10 mouse cellular contexts compared by ENCODE assay signal in genomic region chr10:103029132-103029729, GRCm38 (mm10). TPM values are rescaled to one million over a fixed set of nuclear protein-coding genes. Genes with fewer than 3 reads are reported as not detected.
DNase-seq lines count a peak whose midpoint lies in the region; ATAC-seq and TF ChIP-seq lines count a peak whose summit lies in the region.
"Had no signal": no experiment of that assay in that cellular context is flagged by ENCODE, and none has a peak within 500 bp of the region (broad histone marks: within the 10 kb centered on the region; RNA-seq: fewer than 3 reads in every experiment).

No protein-coding gene starts in this region.

- 2% methylated on average over 22 of the region's 23 CpGs for WGBS in heart, embryonic 11.5 days (ENCODE audit: insufficient replicate concordance)
- WGBS in lung, embryonic 15.5 days, result 3% methylated on average over 23 of the region's 23 CpGs
- WGBS in forebrain, postnatal 0 days, result 2% methylated on average over 23 of the region's 23 CpGs
- WGBS in neural tube, embryonic 11.5 days, result 1% methylated on average over 23 of the region's 23 CpGs

- intact Hi-C loops in heart, postnatal 14 days (cut with DNase I), result no loop called here
- intact Hi-C loops in left cerebral cortex, postnatal 36 days (cut with DNase I), result no loop called here

- H3K27me3 ChIP-seq in heart, embryonic 11.5 days (ENCODE audit: control insufficient read depth, insufficient read depth, low read length), result peaks cover 60% of the 10 kb centered on the region
- peaks cover 78% of the 10 kb centered on the region for H3K27me3 ChIP-seq in lung, embryonic 15.5 days
- H3K27me3 ChIP-seq in forebrain, postnatal 0 days (ENCODE audit: insufficient read depth, low read length), result peaks cover 64% of the 10 kb centered on the region
- H3K27me3 ChIP-seq in neural tube, embryonic 11.5 days (ENCODE audit: control insufficient read depth, insufficient read depth, low read length), result peaks cover 80% of the 10 kb centered on the region

- H3K4me3 ChIP-seq in heart, embryonic 11.5 days (ENCODE audit: low read depth, low read length), result peak overlapping the region; percentile 51
- no peak overlapping the region for H3K4me3 ChIP-seq in lung, embryonic 15.5 days
- no peak overlapping the region for H3K4me3 ChIP-seq in forebrain, postnatal 0 days (ENCODE audit: low read depth, low read length)
- no peak overlapping the region for H3K4me3 ChIP-seq in neural tube, embryonic 11.5 days (ENCODE audit: low read depth, low read length)

- H3K27ac ChIP-seq in heart, embryonic 11.5 days (ENCODE audit: low read depth, low read length), result no peak overlapping the region
- H3K27ac ChIP-seq in lung, embryonic 15.5 days, result no peak overlapping the region
- H3K27ac ChIP-seq in forebrain, postnatal 0 days (ENCODE audit: low read depth, low read length), result no peak overlapping the region
- no peak overlapping the region for H3K27ac ChIP-seq in neural tube, embryonic 11.5 days (ENCODE audit: low read depth, low read length)

- TF ChIP-seq CTCF in forebrain, postnatal 0 days (IDR thresholded peaks at IDR 0.05; ENCODE audit: low read depth), result no peak

- H3K4me1 ChIP-seq in heart, embryonic 11.5 days (ENCODE audit: control insufficient read depth, insufficient read depth, low read length), result 0 out of 2 replicates have a peak, but pooled peaks cover 4% of the 10 kb centered on the region
- peaks cover 12% of the 10 kb centered on the region for H3K4me1 ChIP-seq in lung, embryonic 15.5 days
- H3K4me1 ChIP-seq in forebrain, postnatal 0 days (ENCODE audit: insufficient read depth), result no peaks in the 10 kb centered on the region
- H3K4me1 ChIP-seq in neural tube, embryonic 11.5 days (ENCODE audit: control insufficient read depth, insufficient read depth, low read length), result peaks cover 6% of the 10 kb centered on the region

- no peak for DNase-seq in heart, postnatal 14 days
- no peak for DNase-seq in lung, postnatal 14 days
- peak; percentile 68 for DNase-seq in forebrain, postnatal 0 days
- peak; percentile 35 for DNase-seq in neural tube, embryonic 11.5 days (ENCODE audit: low spot score)
- DNase-seq in left cerebral cortex, postnatal 36 days (ENCODE audit: low spot score in 2 of 2), result no peak
- DNase-seq in thymus, adult 18-20 months, result no peak
- DNase-seq: lung, postnatal 36 days had no signal

- H3K9ac ChIP-seq in heart, embryonic 11.5 days (ENCODE audit: low read depth, low read length), result no peak overlapping the region
- H3K9ac ChIP-seq in lung, embryonic 15.5 days, result no peak overlapping the region
- H3K9ac ChIP-seq in forebrain, postnatal 0 days, result no peak overlapping the region
- H3K9ac ChIP-seq in neural tube, embryonic 11.5 days (ENCODE audit: low read length), result no peak overlapping the region

- peak overlapping the region; percentile 75 for H3K4me2 ChIP-seq in heart, embryonic 11.5 days
- H3K4me2 ChIP-seq in lung, embryonic 15.5 days, result peak overlapping the region; percentile 68
- H3K4me2 ChIP-seq in forebrain, postnatal 0 days (ENCODE audit: low read depth), result no peak overlapping the region
- peak overlapping the region; percentile 52 for H3K4me2 ChIP-seq in neural tube, embryonic 11.5 days (ENCODE audit: low read depth)

- ATAC-seq in heart, embryonic 11.5 days (replicated peaks; ENCODE audit: insufficient number of reproducible peaks, low FRiP score, low TSS enrichment), result no peak
- no peak for ATAC-seq in lung, embryonic 15.5 days (ENCODE audit: borderline replicate concordance, extremely low read depth, low FRiP score, low TSS enrichment)
- peak; percentile 12; the same call in 1 of the 2 replicates for ATAC-seq in forebrain, postnatal 0 days
- no peak for ATAC-seq in neural tube, embryonic 11.5 days (ENCODE audit: insufficient read depth, low FRiP score, low TSS enrichment)

- H3K36me3 ChIP-seq in heart, embryonic 11.5 days (ENCODE audit: control insufficient read depth, insufficient read depth, low read length), result no peaks in the 10 kb centered on the region
- H3K36me3 ChIP-seq in lung, embryonic 15.5 days, result no peaks in the 10 kb centered on the region
- H3K36me3 ChIP-seq in forebrain, postnatal 0 days (ENCODE audit: insufficient read depth), result no peaks in the 10 kb centered on the region
- no peaks in the 10 kb centered on the region for H3K36me3 ChIP-seq in neural tube, embryonic 11.5 days (ENCODE audit: control insufficient read depth, insufficient read depth, low read length)

- H3K9me3 ChIP-seq in heart, embryonic 11.5 days (replicated peaks; ENCODE audit: control insufficient read depth, low read length), result no peaks in the 10 kb centered on the region
- no peaks in the 10 kb centered on the region for H3K9me3 ChIP-seq in lung, embryonic 15.5 days
- H3K9me3 ChIP-seq in forebrain, postnatal 0 days (ENCODE audit: low read length), result no peaks in the 10 kb centered on the region
- no peaks in the 10 kb centered on the region for H3K9me3 ChIP-seq in neural tube, embryonic 11.5 days (ENCODE audit: control insufficient read depth, low read length)

RNA-seq across cellular contexts. Expression of gene Alx1, which starts 0.8 kb away (rescaled TPM):
- 3.6 TPM in 2 replicates for polyA plus RNA-seq in heart, embryonic 11.5 days (2014; fragmentation: Nextera tagmentation; extraction: Ambion mirVana)
- not detected for total RNA-seq in heart, postnatal 14 days (2021)
- polyA plus RNA-seq in lung, embryonic 15.5 days (2015; fragmentation: Nextera tagmentation; extraction: Ambion mirVana), result 0.33 and 0.37 TPM in 2 replicates
- total RNA-seq in forebrain, postnatal 0 days (2014; rRNA removed), result 0.31 and 1.3 TPM in 2 replicates
- 0.43 and 0.98 TPM in 2 replicates for polyA plus RNA-seq in forebrain, postnatal 0 days (2015; fragmentation: Nextera tagmentation; extraction: Ambion mirVana)
- 1.1 and 1.5 TPM in 2 replicates for polyA plus RNA-seq in neural tube, embryonic 11.5 days (2014; fragmentation: Nextera tagmentation; extraction: Ambion mirVana)
- total RNA-seq in left cerebral cortex, postnatal 36 days (2021), result under 1 TPM in 1 of 2 experiments, not detected in 1; 0.25 TPM
- polyA plus RNA-seq: large intestine, adult 2 months had no signal

Comparison
In these comparisons a context has a peak if more than half of its experiments do, and no peak if none do; other contexts are left out.
1. DNase-seq: peak in forebrain, postnatal 0 days (single experiment) and neural tube, embryonic 11.5 days (single experiment); none in heart, postnatal 14 days (0 of 2), lung, postnatal 14 days (single experiment), left cerebral cortex, postnatal 36 days (0 of 2) and thymus, adult 18-20 months (0 of 2).